Mouse (Mus musculus) lung, adult 18-20 months (tissue): ENCODE results near the gene Oxnad1.

ENCODE experiments used
- DNase-seq, 2 experiments: peaks; one replicate each; pipeline ENCODE4 v3.0.0; 2022; ENCODE audit warnings: mixed read lengths in 2 of 2

Oxnad1 gene

DNA sequence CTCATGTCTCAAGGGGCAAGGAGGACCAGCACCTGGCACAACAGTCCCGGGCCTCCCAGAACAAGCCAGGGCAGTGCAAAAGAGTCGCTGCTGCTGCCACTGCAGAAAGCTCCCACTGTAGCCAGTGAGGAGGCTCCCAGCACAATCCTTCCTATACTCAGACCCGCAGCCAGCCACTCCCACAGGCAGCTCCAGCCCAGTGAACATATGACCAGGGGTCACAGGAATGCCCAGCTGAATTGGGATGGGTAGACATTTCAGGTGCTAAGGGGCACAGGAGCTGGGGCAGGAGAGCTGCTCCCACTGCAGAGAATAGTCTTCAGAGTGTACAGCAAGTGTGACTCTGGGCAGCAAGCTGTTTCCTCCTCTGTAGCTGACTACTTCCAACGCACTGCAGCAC lies 60.2 kb downstream of the Oxnad1 start:
- DNase-seq: no peak

DNA sequence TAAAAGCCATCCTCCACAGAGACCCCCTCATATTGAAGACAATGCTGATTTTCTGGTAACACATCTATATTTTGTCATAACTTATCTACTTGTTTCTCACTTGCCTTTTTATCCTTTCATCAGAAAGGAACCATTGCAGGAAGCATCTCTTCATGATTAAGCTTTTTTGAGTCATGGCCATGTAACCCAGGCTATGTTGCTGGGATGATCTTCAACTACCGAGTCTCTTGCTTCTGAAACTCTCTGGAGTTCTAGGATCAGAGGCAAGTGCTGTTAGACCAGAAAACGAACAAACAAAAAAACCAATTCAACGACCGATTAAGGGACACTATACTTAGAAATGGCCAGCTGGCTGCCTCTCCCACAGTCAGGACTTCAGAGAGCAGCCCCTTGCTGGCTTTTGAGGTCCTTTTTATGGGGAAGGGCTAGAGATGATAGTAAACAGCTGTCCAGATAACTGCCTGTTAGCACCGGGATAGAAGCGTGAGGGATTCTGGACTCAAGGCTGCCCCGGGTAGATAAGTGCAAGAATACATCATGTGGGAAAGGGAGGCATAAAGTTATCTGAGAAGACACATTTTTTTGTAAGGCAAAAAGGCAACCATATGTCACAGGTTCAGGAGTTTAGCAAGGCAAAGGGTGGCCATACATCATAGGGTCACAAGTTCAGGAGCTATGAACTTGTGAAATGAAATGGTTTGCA lies 60.8 kb downstream of the Oxnad1 start:
- DNase-seq: no peak

DNA sequence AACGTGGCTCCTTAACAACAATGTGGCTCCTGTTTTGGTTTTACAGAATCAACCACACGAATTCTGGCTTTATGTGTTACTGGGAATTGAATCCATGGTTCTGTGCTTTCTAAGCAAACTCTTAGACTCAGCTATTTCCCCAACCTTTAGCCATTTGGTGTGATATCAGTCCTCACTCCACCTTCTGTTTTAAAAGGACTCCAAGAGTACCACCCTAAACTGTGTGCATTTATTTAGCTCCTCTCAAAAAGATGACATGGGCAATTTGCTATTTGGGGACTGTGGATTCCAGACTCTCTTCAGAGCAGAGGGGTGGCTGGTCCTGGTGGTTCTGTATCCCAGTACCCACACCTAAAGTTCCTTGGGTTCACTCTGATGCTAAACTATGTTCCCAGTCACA lies 61.4 kb downstream of the Oxnad1 start:
- DNase-seq: no peak

DNA sequence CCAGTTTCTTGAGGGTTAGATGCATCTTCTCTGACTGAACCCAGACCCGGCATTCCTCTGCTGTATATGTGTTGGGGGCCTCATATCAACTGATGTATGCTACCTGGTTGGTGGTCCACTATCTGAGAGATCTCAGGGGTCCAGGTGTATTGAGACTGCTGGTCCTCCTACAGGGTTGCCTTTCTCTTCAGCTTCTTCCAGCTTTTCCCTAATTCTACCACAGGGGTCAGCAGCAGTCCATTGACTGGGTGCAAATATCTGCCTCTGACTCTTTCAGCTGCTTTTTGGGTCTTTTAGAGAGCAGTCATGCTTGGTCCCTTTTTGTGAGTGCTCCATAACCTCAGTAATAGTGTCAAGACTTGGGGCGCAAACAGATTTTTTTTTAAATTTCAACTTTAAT lies 65.7 kb downstream of the Oxnad1 start:
- no peak for DNase-seq

DNA sequence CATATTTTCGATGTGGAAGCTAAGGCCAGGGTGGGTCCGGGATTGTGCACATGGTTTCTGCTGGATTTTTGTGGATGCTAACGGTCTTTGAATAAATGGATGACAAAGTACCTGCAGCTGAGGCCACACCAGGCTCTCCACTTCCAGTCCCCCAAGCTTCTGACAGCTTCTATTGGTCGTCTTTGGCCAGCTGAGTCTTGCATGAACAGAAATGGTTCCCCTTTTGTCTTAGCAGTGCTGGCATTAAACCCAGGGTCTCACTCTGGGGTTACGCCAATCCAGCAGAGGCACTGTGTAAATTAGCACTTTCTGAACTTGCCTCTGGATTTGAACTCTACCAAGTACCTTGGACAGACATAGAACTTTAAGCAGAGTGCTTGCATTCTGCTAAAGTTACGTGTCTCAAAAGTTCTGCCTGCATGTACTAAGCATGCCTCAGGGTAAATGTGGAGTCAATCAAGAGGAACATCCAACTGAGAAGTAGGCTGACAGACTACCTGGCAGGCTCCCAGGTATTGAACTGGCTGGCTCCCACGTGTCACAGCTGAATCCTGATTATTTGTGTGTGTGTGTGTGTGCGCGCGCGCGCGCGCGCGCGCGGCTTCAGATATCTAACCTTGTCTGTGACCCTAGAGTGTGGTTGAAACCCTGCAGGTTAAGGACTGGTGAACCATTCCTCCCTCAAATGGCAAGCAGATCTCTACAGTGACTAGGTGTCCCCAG lies 67.2 kb downstream of the Oxnad1 start:
- no peak for DNase-seq
